Comparison of ENCODE assay signal across 27 mouse cellular contexts in the genomic region with DNA sequence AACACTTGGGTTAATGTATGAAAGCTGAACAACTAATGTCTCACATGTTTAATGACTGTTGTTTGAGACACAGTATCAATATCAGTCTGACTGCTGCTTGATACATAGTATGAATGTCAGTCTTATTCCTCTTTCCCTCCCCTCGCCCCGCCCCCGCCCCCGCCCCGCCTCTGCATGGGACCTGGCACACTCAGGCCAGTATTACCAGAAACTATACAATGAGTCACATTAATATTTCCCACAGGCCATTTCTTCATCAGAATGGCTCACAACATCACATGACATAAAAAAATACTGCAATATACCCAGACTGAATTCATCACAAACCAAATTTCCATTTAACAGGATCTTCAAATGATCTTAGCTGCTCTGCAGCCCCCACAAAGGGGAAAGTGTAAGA.
"Had no signal": no experiment of that assay in that cellular context is flagged by ENCODE, and none has a peak within 500 bp of the region (broad histone marks: within the 10 kb centered on the region; RNA-seq: fewer than 3 reads in every experiment).

No protein-coding gene starts in this region.

- H3K4me2 ChIP-seq: embryonic facial prominence, embryonic 12.5 days; embryonic facial prominence, embryonic 13.5 days; embryonic facial prominence, embryonic 15.5 days; forebrain, embryonic 12.5 days; forebrain, embryonic 13.5 days; forebrain, embryonic 15.5 days had no signal

- DNase-seq: cerebellum, adult 8-10 months; cerebellum, adult 9-10 months; cerebellum, adult 9-11 months; cerebellum, postnatal 10 days; cerebellum, postnatal 14 days; cerebellum, postnatal 25 days; embryo, embryonic 11 days; forebrain, postnatal 0 days; gastrocnemius, adult 2 months; gastrocnemius, postnatal 10 days; gastrocnemius, postnatal 14 days; gastrocnemius, postnatal 25 days; gastrocnemius, postnatal 36 days; heart, adult 11 months; heart, adult 18-20 months; heart, adult 2 months had no signal

- H3K36me3 ChIP-seq: embryonic facial prominence, embryonic 13.5 days; forebrain, embryonic 12.5 days; forebrain, embryonic 15.5 days had no signal

- H3K9ac ChIP-seq: embryonic facial prominence, embryonic 12.5 days; embryonic facial prominence, embryonic 13.5 days; embryonic facial prominence, embryonic 15.5 days; forebrain, embryonic 12.5 days; forebrain, embryonic 13.5 days; forebrain, embryonic 15.5 days; forebrain, postnatal 0 days had no signal

- H3K4me1 ChIP-seq: embryonic facial prominence, embryonic 10.5 days; embryonic facial prominence, embryonic 12.5 days; embryonic facial prominence, embryonic 15.5 days had no signal

- H3K9me3 ChIP-seq: embryonic facial prominence, embryonic 10.5 days; embryonic facial prominence, embryonic 12.5 days; embryonic facial prominence, embryonic 13.5 days; embryonic facial prominence, embryonic 15.5 days; forebrain, embryonic 10.5 days; forebrain, embryonic 12.5 days; forebrain, embryonic 13.5 days; forebrain, embryonic 15.5 days had no signal

- H3K27me3 ChIP-seq: embryonic facial prominence, embryonic 12.5 days; embryonic facial prominence, embryonic 13.5 days; embryonic facial prominence, embryonic 15.5 days; forebrain, embryonic 12.5 days; forebrain, embryonic 13.5 days; forebrain, embryonic 15.5 days had no signal

- H3K27ac ChIP-seq: embryonic facial prominence, embryonic 10.5 days; embryonic facial prominence, embryonic 12.5 days; embryonic facial prominence, embryonic 13.5 days; embryonic facial prominence, embryonic 15.5 days; forebrain, embryonic 10.5 days; forebrain, embryonic 12.5 days; forebrain, embryonic 13.5 days; forebrain, embryonic 15.5 days; gastrocnemius, adult 2 months; heart, adult 2 months had no signal

- ATAC-seq: forebrain, embryonic 13.5 days; forebrain, embryonic 14.5 days; forebrain, embryonic 15.5 days; forebrain, embryonic 16.5 days; forebrain, postnatal 0 days had no signal

- H3K4me3 ChIP-seq: embryonic facial prominence, embryonic 10.5 days; embryonic facial prominence, embryonic 12.5 days; embryonic facial prominence, embryonic 13.5 days; embryonic facial prominence, embryonic 15.5 days; erythroblast, embryonic 14.5 days; forebrain, embryonic 10.5 days; forebrain, embryonic 12.5 days; forebrain, embryonic 13.5 days; forebrain, embryonic 15.5 days; gastrocnemius, adult 2 months; heart, adult 2 months had no signal
